Mouse (Mus musculus) CH12.LX (cell line): Measurements from ENCODE around the gene Ccdc170.

Source experiments
- CTCF ChIP-seq, 2 experiments: IDR thresholded peaks in 1 of 2; conservative IDR thresholded peaks in 1 of 2; 2 replicates each; pipeline ENCODE4 v1.5.1; 2011 to 2012; ENCODE audit warnings: low read depth in 2 of 2, low read length in 2 of 2, improper control_type of control experiment in 1 of 2, inconsistent platforms in 1 of 2, mild to moderate bottlenecking in 1 of 2, moderate library complexity in 1 of 2
- ELF1 ChIP-seq: IDR thresholded peaks from 2 replicates; pipeline ENCODE4 v1.6.1; 2014; ENCODE audit warnings: low read depth, mild to moderate bottlenecking, inconsistent platforms, low read length, improper control_type of control experiment
- EP300 ChIP-seq: IDR thresholded peaks from 2 replicates; pipeline ENCODE4 v1.6.1; 2011; ENCODE audit warnings: low read length, improper control_type of control experiment
- JUND ChIP-seq: conservative IDR thresholded peaks from 2 replicates; pipeline ENCODE4 v1.6.1; 2011; ENCODE audit warnings: low read depth, low read length, improper control_type of control experiment
- MAFK ChIP-seq: IDR thresholded peaks from 2 replicates; pipeline ENCODE4 v1.6.1; 2011; ENCODE audit warnings: low read length, improper control_type of control experiment; ENCODE audit not compliant: insufficient replicate concordance
- MAX ChIP-seq: IDR thresholded peaks from 2 replicates; pipeline ENCODE4 v1.6.1; 2011; ENCODE audit warnings: low read length, improper control_type of control experiment
- MEF2A ChIP-seq: IDR thresholded peaks from 2 replicates; pipeline ENCODE4 v1.6.1; 2014; ENCODE audit warnings: low read depth, mild to moderate bottlenecking, inconsistent platforms, low read length, improper control_type of control experiment, borderline replicate concordance
- NRF1 ChIP-seq: IDR thresholded peaks from 2 replicates; pipeline ENCODE4 v1.6.1; 2014; ENCODE audit warnings: low read depth, mild to moderate bottlenecking, inconsistent platforms, low read length, improper control_type of control experiment, moderate library complexity
- POLR2A ChIP-seq: IDR thresholded peaks from 2 replicates; pipeline ENCODE4 v1.6.1; 2011; ENCODE audit warnings: low read depth, mild to moderate bottlenecking, improper control_type of control experiment, low read length
- TBP ChIP-seq: conservative IDR thresholded peaks from 2 replicates; pipeline ENCODE4 v1.6.1; 2011; ENCODE audit warnings: low read depth, low read length, improper control_type of control experiment
- UBTF ChIP-seq: IDR thresholded peaks from 2 replicates; pipeline ENCODE4 v1.6.1; 2012; ENCODE audit warnings: low read depth, mild to moderate bottlenecking, inconsistent platforms, low read length, improper control_type of control experiment, moderate library complexity
- ZC3H11A ChIP-seq: IDR thresholded peaks from 2 replicates; pipeline ENCODE4 v1.6.1; 2012; ENCODE audit warnings: low read depth, mild to moderate bottlenecking, inconsistent platforms, low read length, improper control_type of control experiment
- ZNF384 ChIP-seq: IDR thresholded peaks from 2 replicates; pipeline ENCODE4 v1.6.1; 2012; ENCODE audit warnings: low read depth, low read length, improper control_type of control experiment, inconsistent platforms

DNA sequence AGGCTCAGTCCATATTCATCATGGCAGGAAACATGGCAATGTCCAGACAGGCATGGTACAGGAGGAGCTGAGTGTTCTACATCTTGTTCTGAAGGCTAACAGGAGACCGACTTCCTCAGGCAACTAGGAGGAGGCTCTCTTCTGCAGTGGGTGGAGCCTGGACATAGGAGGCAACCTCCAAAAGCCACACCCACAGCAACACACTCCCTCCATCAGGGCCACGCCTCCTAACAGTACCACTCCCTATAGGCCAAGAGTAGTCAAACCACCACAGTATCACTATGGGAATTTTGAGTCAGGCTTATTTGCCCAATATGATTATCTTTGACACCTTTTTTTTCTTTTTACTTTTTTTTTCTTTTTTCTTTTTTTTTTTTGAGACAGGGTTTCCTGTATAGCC is 22.1 kb upstream of the Ccdc170 start:
- TF ChIP-seq POLR2A, result no peak
- TF ChIP-seq EP300, result no peak
- TF ChIP-seq ZNF384, result no peak
- TF ChIP-seq CTCF (conservative IDR thresholded peaks at IDR 0.05 in 1 of 2, IDR thresholded peaks at IDR 0.05 in 1 of 2; ENCODE audit: low read depth in 2 of 2, low read length in 2 of 2), result no peak
- TF ChIP-seq MAFK, result no peak
- TF ChIP-seq JUND, result no peak
- TF ChIP-seq MAX, result no peak
- no peak for TF ChIP-seq NRF1
- TF ChIP-seq UBTF, result no peak
- TF ChIP-seq TBP, result no peak
- TF ChIP-seq MEF2A, result no peak
- TF ChIP-seq ELF1, result no peak
- TF ChIP-seq ZC3H11A, result no peak
